Mouse (Mus musculus): ENCODE measurements around the gene Igdcc4.

DNA sequence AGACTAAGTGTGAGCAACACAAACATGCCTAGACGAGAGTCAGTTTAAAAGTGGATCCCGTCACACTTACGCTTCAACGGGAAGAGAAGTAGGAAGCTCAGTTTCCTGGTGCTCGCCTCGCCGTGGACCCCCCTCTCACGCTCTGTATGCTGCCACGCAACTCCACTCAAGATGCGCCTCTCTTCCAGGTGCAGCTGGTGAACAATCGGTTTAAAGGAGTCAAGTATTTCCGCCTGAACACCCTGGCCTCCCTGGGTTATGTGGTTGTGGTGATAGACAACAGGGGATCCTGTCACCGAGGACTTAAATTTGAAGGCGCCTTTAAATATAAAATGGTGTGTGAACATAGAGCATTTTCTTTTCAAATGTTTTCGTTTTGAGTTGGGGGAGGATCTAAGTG lies 27.0 kb upstream of the Igdcc4 start:
- TF ChIP-seq CTCF (IDR thresholded peaks at IDR 0.05; ENCODE audit: control insufficient read depth, insufficient read depth, low read length) (no peak), POLR2A (IDR thresholded peaks at IDR 0.05; ENCODE audit: borderline replicate concordance, control insufficient read depth, low read depth, low read length) (no peak)
